Mouse (Mus musculus) hindbrain, postnatal 0 days (tissue): ENCODE data around the gene Sobp. TPM values are rescaled to one million over a fixed set of nuclear protein-coding genes. Genes with fewer than 3 reads are reported as not detected.

Source experiments
- ATAC-seq: fragments of 200-750 bp; cut with Nextera tagmentation; 2 replicates; pipeline ENCODE4 v1.8.0; 2017; ENCODE audit warnings: mild to moderate bottlenecking, moderate TSS enrichment, moderate library complexity
- DNase-seq: peaks from one replicate; pipeline ENCODE4 v3.0.0-alpha.2; 2015; ENCODE audit warnings: low spot score
- H3K27ac ChIP-seq: fragments of 300-500 bp; sonication (generic); 2 replicates; pipeline ENCODE4 v1.5.1; 2014; ENCODE audit warnings: mild to moderate bottlenecking
- H3K27me3 ChIP-seq: fragments of 300-500 bp; sonication (generic); 2 replicates; pipeline ENCODE4 v1.6.1; 2014; ENCODE audit warnings: low read length, mixed read lengths; ENCODE audit not compliant: insufficient read depth
- H3K36me3 ChIP-seq: fragments of 300-500 bp; sonication (generic); 2 replicates; pipeline ENCODE4 v1.6.1; 2014; ENCODE audit warnings: low read length, mixed read lengths; ENCODE audit not compliant: insufficient read depth
- H3K4me1 ChIP-seq: fragments of 300-500 bp; sonication (generic); 2 replicates; pipeline ENCODE4 v1.6.1; 2014; ENCODE audit warnings: antibody characterized with exemption, low read length, mixed read lengths; ENCODE audit not compliant: insufficient read depth
- H3K4me2 ChIP-seq: fragments of 300-500 bp; sonication (generic); 2 replicates; pipeline ENCODE4 v1.6.1; 2014; ENCODE audit warnings: low read depth, mild to moderate bottlenecking, low read length, moderate library complexity, mixed read lengths
- H3K4me3 ChIP-seq: fragments of 300-500 bp; sonication (generic); 2 replicates; pipeline ENCODE4 v1.5.1; 2014; ENCODE audit warnings: low read length
- H3K9ac ChIP-seq: fragments of 300-500 bp; sonication (generic); replicated peaks from 2 replicates; pipeline ENCODE4 v1.6.1; 2014; ENCODE audit warnings: mild to moderate bottlenecking, low read length, moderate library complexity, mixed read lengths
- H3K9me3 ChIP-seq: fragments of 300-500 bp; sonication (generic); 2 replicates; pipeline ENCODE4 v1.6.1; 2016; ENCODE audit warnings: low read length, mixed read lengths
- CTCF ChIP-seq: IDR thresholded peaks from 2 replicates; pipeline ENCODE4 v1.5.1; 2016; ENCODE audit warnings: antibody characterized with exemption, control low read depth, low read depth
- WGBS: fragments of 180-500 bp; shearing (Covaris S2); extraction: QIAGEN DNeasy Blood & Tissue Kit; methylation state at CpG from one replicate; pipeline ENCODE4 v1.1.7; 2014; 5-methylcytosine and 5-hydroxymethylcytosine counted together
- polyA plus RNA-seq: library from polyadenylated mRNA; unstranded; fragments of >200 nt; fragmentation: Nextera tagmentation; extraction: Ambion mirVana; gene quantifications from 2 replicates; pipeline ENCODE4 v1.2.1, GENCODE M21; 2015
- total RNA-seq: library from RNA; depleted of rRNA; stranded (reverse); fragments of >200 nt; gene quantifications from 2 replicates; pipeline ENCODE4 v1.2.3, GENCODE M21; 2014

Gene Sobp
- total and polyA plus RNA-seq, 2 experiments from 2014 or later, result 13.8 to 21.4 TPM

- Histone ChIP-seq H3K27ac (peak overlapping the region; percentile 70), H3K36me3 (no peaks in the 10 kb centered on the region), H3K27me3 (no peaks in the 10 kb centered on the region), H3K9me3 (no peaks in the 10 kb centered on the region), H3K4me1 (peaks cover 18% of the 10 kb centered on the region), H3K4me2 (no peak overlapping the region), H3K9ac (0 out of 2 replicates have a peak overlapping the region, but pooled peaks have one; percentile 19), H3K4me3 (no peak overlapping the region)
- peak; percentile 58 for DNase-seq
- TF ChIP-seq CTCF, result no peak
- 11% methylated on average over 7 of the region's 7 CpGs for WGBS
- ATAC-seq, result peak; percentile 75
Observed at GRCm38 (mm10) chr10:43043351-43044209, 130.8 kb downstream of the Sobp start.

- H3K4me1 ChIP-seq, result peaks cover 18% of the 10 kb centered on the region
- peak overlapping the region; percentile 70 for H3K27ac ChIP-seq
- no peak overlapping the region for H3K4me3 ChIP-seq
- no peaks in the 10 kb centered on the region for H3K27me3 ChIP-seq
- no peak overlapping the region for H3K9ac ChIP-seq
- H3K9me3 ChIP-seq, result no peaks in the 10 kb centered on the region
- H3K4me2 ChIP-seq, result no peak overlapping the region
- no peaks in the 10 kb centered on the region for H3K36me3 ChIP-seq
- DNase-seq, result no peak
- ATAC-seq, result 0 out of 2 replicates have a peak, but pooled peaks have one; percentile 11
- no peak for TF ChIP-seq CTCF
- whole genome bisulfite sequencing, result 18% methylated on average over 10 of the region's 10 CpGs
Observed at GRCm38 (mm10) chr10:43042591-43043327, 131.6 kb downstream of the Sobp start.

- no peak overlapping the region for H3K4me3 ChIP-seq
- no peak overlapping the region for H3K4me2 ChIP-seq
- H3K27ac ChIP-seq, result no peak overlapping the region
- H3K4me1 ChIP-seq, result peaks cover 18% of the 10 kb centered on the region
- no peaks in the 10 kb centered on the region for H3K9me3 ChIP-seq
- no peak for ATAC-seq
- H3K36me3 ChIP-seq, result no peaks in the 10 kb centered on the region
- no peak overlapping the region for H3K9ac ChIP-seq
- DNase-seq, result no peak
- 85% methylated on average over 3 of the region's 3 CpGs for WGBS
- no peaks in the 10 kb centered on the region for H3K27me3 ChIP-seq
- no peak for TF ChIP-seq CTCF
Observed at GRCm38 (mm10) chr10:43041794-43042193, 132.5 kb downstream of the Sobp start.

- no peak overlapping the region for H3K4me3 ChIP-seq
- no peaks in the 10 kb centered on the region for H3K27me3 ChIP-seq
- no peak overlapping the region for H3K9ac ChIP-seq
- peaks cover 4% of the 10 kb centered on the region; the same call in 1 of the 2 replicates for H3K4me1 ChIP-seq
- WGBS, result 36% methylated on average over 7 of the region's 7 CpGs
- no peak overlapping the region for H3K27ac ChIP-seq
- H3K9me3 ChIP-seq, result no peaks in the 10 kb centered on the region
- H3K36me3 ChIP-seq, result no peaks in the 10 kb centered on the region
- no peak overlapping the region for H3K4me2 ChIP-seq
- no peak for TF ChIP-seq CTCF
- ATAC-seq (0 out of 2 replicates have a peak, but pooled peaks have one; percentile 19), DNase-seq (no peak)
Observed at GRCm38 (mm10) chr10:43037455-43037793, 136.9 kb downstream of the Sobp start.

GRCm38 (mm10) chr10:43036646-43037454 is 137.5 kb downstream of the Sobp start:
- 0 out of 2 replicates have a peak, but pooled peaks have one; percentile 27 for ATAC-seq
- 41% methylated on average over 21 of the region's 21 CpGs for WGBS
- H3K9ac ChIP-seq, result no peak overlapping the region

GRCm38 (mm10) chr10:43035579-43035978 is 138.8 kb downstream of the Sobp start:
- Histone ChIP-seq H3K9ac (no peak overlapping the region), H3K4me1 (peaks cover 3% of the 10 kb centered on the region; the same call in 1 of the 2 replicates), H3K4me2 (no peak overlapping the region), H3K27me3 (no peaks in the 10 kb centered on the region), H3K27ac (no peak overlapping the region), H3K4me3 (no peak overlapping the region), H3K9me3 (no peaks in the 10 kb centered on the region), H3K36me3 (no peaks in the 10 kb centered on the region)
- 62% methylated on average over 8 of the region's 8 CpGs for WGBS
- TF ChIP-seq CTCF, result no peak
- DNase-seq, result no peak
- ATAC-seq, result no peak

More at GRCm38 (mm10) chr10:43036646-43037454, 137.5 kb downstream of the Sobp start:
- peaks cover 3% of the 10 kb centered on the region; the same call in 1 of the 2 replicates for H3K4me1 ChIP-seq
- no peak for TF ChIP-seq CTCF
- H3K4me3 ChIP-seq, result no peak overlapping the region
- no peaks in the 10 kb centered on the region for H3K9me3 ChIP-seq
- H3K27ac ChIP-seq, result no peak overlapping the region
- no peaks in the 10 kb centered on the region for H3K27me3 ChIP-seq
- no peak for DNase-seq
- H3K4me2 ChIP-seq, result no peak overlapping the region
- H3K36me3 ChIP-seq, result no peaks in the 10 kb centered on the region
